Mouse (Mus musculus): Measurements from ENCODE around the gene Mrtfa.

Mrtfa gene

DNA sequence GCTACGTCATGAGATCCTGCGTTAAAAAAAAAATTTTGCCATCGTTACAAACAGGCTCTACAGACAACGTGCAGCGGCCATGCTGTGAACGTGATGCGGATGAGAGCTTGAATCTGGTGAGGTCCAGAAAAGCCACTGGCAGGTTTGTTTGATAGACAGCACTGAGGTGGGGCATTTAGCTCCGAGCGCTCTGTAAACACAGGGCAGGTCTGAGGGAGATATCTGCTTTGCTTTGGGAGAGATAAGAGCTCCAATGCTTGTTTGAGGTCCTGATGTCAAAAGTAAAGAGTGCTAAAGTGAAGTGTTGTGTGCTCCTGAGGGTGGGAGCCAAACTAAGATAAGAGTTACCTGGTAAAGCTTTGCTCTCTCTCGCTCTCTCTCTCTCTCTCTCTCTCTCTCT is 6.6 kb upstream of the Mrtfa start:
- no peak for DNase-seq (ENCODE audit: low read depth, low spot score)

DNA sequence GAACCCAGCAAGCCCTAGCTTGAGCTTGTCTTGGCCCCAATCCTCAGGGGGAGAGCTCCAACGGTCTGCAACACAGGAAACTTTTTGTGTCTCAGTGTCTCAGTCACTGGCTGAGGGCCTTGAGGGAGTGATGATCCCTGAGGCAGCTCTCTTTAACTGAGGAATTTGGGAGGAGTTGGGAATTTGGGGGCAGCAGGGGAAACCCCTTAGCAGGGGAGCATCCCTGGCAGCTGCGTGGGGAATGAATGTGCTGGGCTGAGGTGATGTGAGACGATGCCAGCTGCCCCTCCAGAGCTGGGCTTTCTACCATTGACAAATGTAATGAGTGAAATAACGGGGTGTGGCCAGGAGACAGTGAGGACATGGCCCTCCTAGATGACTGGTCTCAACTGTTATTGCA is 4.9 kb upstream of the Mrtfa start:
- no peak for DNase-seq (ENCODE audit: low read depth, low spot score)

DNA sequence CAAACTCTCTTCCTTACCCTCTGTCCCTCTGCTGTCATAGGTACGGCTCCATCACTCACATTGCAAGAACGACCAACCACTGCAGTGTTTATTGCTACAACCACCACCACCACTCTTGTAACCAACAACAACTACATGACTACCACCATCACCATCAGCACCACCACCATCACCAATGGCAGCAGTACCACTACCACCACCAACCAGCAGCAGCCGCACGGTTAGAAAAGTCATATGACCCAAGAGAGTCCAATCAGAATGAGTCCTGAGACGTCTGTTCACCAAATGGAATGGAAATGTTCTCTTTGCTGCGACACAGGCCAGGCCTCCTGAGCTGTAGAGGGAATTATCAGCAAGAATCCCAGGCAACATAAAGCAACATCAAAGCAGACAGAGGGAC is 4.2 kb upstream of the Mrtfa start:
- DNase-seq (ENCODE audit: low read depth, low spot score): no peak

DNA sequence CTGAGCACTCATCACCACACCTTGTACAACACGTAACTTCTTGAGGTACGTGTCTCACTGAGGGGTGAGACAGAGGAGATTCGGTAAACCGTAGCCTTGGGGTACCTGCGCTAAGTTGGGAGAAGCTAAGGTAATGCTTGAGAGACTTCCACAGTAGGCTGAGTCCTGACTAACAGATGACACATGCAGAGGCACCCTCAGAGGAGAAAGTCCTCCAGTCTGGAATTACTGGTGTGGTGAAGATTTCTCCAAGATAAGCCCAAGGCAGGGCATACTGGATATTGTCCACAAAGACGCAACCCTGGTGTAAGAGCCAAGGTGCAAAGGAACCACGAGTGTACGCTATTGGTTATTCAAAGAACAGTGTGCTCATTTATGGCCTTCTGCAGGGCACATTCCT is 2.3 kb upstream of the Mrtfa start:
- no peak for DNase-seq (ENCODE audit: low read depth, low spot score)

DNA sequence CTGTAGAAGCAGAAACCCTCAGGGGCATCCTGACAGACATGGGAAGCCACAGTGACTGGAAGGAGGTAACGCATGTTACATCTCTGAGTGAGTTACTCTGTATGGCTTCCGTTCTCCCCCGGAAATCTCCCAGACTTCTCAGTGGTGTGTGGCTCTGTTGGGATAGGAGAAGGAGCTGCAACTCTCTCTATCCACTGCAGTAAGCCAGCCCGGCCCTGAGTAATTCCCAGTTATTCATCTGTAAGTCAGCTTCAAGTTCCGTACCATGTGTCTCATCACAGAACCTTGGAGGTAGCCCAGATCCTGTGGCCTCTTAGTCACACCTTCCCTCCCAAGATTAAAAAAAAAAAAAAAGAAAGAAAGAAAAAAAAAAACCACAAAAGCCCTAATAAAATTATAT is 1.8 kb upstream of the Mrtfa start:
- no peak for DNase-seq (ENCODE audit: low read depth, low spot score)

DNA sequence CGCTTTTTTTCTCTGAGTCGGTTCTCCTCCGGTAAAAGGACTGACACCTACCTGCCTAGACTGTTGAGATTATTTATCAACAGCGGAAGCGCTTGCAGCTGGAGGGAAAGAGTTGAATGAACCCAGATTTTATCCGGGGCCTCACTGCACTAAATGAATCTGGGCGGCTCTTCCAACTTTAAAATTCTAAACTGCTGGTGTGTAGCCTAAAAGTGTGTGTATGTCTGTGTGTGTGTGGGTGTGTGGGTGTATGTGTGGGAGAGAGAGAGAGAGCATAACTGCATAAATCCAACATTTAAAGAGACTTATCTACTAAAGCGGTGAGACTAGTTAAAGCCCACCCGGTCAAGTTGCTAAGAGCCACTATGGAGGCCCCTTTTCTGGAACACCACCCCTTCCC is 746 bp upstream of the Mrtfa start:
- DNase-seq (ENCODE audit: low read depth, low spot score): no peak

DNA sequence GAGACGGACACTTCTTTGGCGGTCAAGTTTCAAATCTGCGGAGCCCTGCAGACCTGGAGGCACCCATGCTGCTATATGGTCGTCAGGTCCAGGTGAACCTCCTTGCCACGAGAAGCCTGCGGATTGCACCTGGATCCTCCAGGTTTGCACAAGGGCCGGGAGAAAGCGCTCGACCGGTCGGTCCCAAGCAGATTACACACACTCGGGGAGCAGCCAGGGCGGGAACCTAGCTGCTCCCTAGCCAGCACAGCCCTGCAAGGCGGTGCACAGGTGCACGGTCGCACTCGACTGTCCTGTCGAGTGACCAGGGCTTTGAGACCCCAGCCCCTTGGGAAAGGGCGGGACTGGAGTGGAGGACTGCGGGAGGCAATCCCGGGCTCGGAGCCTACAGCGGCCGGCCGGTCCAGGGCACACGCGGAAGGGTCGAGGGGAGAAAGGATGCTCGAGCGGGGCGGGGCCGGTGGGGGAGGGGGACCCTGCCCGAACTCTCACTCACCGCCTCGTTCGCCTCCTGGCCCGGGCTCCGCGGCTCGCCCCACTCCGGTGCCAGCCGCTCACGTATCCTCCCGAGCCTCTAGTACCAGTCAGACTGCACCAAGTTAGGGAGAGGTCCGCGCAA is 437 bp downstream of the Mrtfa start:
- DNase-seq (ENCODE audit: low read depth, low spot score): peak; percentile 16

DNA sequence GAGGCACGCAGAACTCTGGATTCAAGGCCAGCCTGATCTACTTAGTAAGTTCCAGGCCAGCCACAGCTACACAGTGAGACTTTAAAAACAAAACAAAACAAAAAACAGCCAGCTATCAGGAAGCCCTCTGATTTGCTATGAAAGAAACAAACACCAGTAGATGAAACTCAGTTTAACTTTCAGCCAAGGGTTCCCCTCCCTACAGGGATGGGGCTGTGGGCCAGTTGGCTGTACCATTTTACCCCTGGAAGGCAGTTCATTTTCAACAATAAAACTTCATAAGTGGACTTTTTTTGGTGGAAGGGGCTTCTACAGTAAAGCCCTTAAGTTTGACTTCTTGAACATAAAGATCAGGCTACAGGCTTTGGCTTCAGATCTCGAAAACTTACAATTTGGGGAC is 1.5 kb downstream of the Mrtfa start:
- no peak for DNase-seq (ENCODE audit: low read depth, low spot score)

DNA sequence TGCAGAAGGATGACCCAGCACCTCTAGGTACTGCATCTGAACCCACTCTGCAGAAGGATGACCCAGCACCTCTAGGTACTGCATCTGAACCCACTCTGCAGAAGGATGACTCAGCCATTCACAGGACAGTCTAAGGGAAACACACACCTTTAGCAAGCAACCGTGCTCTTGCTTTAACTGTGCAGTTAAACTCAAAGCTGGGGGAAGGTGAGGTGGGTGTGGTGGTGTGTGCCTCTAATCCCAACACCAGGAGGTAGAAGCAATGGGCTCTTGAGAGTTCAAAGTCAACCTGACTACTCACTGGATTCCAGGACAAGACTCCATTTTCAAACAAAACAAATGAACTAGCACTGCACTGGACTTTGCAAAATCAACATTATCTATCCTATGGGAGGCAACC is 5.6 kb downstream of the Mrtfa start:
- no peak for DNase-seq (ENCODE audit: low read depth, low spot score)

DNA sequence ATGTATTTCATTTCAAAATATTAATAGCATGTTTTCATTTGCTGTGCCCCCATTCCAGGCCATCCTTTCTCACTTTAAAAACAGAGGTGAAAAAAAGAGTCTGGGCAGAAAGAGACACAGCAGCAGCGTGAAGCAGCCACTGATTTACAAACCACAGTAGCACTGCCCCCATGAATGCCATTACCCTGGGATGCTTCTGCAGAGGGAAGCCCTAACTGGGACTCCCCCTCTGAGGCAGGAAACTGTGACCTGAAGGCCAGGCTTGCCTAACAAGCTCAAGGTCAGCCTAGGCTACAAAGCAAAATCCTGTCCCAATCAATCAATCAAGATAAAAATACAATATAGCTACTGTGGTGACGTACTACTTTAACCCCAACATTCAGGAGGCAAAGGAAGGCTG is 9.3 kb downstream of the Mrtfa start:
- DNase-seq (ENCODE audit: low read depth, low spot score): no peak

DNA sequence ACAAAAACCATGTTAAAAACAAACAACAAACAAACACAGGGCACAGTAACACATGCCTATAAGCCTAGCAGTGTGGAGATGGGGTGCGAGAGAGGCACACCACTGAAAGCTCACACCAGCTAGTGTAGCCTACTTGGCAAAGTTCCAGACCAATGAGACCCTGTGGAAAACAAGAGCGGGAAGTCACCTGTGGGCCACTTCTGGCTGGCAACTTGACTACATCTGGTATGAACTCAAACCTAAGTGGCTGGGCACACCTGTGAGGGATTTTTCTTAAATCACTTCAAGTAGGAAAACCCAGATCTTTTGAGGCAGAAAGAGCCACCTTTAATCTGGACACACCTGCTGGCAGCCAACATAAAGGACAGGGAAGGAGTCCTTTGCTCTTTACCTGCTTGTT is 11.0 kb downstream of the Mrtfa start:
- DNase-seq (ENCODE audit: low read depth, low spot score): no peak

DNA sequence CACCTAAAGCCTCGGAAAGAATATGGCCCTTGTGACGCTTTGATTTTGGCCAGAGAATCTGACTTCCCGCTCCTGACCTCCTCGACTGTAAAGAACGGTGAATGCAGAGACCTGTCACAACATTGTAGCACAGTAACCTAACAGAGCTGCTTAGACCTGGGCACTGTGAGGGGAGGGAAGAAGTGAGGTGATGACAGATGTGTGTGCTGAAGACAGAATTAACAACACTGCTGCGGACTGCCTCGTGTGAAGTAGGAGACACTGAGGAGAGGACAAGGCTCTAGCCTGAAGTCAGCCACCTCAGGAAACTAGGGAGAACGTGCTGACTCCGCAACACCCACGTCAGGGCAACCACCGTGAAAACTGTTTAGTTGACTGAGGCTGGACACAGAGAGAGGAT is 11.9 kb downstream of the Mrtfa start:
- no peak for DNase-seq (ENCODE audit: low read depth, low spot score)

DNA sequence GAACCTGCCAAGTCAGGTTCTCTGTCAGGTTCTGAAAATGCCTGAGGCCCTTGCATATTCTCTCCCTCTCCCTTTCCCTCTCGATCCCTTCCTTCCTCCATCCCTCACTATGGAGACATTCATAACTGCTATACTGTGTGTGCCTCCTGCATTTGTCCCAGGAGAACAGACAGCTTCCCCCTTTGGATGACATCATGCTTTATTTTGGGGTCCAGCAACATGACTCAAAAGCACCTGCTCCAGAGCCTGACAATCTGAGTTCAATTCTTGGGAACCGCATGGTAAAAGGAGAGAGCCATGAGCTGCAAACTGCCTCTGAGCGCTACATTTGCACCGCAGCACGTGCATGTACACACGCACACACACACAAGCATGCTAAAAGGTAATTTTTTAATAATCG is 12.7 kb downstream of the Mrtfa start:
- DNase-seq (ENCODE audit: low read depth, low spot score): no peak

DNA sequence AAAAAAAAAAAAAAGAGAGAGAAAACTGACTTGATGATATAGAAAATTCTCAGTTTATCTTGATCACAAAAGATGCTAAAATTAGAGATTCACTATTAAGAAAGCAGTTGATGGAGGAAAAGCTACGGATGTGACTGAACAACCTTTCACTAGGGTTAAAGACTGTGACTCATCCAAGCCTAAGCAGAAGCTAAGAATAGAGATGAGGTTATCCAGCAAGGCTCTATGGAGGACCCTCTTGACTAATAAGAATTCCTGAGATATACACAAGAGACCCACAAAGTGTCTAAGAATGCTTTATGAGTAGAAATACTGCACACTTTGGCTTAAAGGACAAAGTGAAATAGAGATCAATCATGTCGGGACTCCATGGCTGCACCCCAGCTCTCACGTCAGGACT is 14.9 kb downstream of the Mrtfa start:
- no peak for DNase-seq (ENCODE audit: low read depth, low spot score)

DNA sequence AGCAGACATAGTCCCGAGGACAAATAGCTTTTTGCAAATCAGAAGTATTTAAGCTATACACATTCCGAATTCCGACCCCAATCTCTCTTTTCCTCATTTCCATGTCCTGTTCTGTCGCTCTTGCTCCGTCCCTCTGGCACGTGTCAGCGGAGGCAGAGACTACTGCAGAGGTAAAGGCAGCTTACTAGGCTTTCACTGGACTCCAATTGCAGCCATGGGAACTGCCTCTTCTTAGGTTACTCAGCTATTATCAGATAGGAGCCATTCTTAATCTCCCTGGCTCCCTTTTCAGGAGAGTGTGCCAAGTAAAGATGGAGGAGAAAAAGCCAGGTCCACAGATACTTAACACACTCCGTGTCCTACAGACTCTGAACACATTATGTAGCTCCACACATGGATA is 18.3 kb downstream of the Mrtfa start:
- DNase-seq (ENCODE audit: low read depth, low spot score): no peak

DNA sequence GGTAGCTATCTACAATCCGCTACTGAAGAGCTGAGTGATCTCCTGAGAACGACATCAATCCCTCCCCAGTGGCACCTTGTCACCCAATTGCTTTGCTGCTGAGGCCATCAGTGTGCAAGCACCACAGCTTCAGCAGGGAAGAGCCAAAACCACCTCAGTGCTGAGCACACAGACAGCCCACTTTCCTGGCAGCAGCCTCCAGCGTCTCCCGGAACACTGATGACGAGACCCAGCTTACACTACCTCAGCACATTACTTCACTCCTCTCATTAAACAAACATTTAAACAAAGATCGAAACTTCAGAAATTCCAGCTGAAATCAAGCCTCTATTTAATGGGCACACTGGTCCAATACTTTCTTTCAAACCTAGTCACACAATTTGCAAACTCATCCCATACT is 21.8 kb downstream of the Mrtfa start:
- no peak for DNase-seq (ENCODE audit: low read depth, low spot score)

DNA sequence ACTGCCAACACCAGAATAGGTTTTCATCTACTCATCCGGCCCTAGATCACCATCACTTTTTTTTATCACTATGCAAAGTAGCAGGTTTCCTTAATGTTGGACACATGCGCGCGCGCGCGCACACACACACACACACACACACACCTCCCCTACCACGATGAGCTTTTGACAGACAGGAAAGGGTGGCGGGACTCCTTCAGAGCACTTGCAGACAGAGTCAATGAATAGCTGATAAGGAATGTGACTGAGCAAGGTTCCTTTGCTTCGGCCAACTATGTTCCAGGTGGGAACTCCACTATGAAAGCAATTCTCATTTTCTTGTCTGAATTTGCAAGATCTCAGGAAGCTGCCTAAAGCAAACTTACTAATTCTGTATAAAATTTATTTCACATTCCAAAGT is 22.7 kb downstream of the Mrtfa start:
- no peak for DNase-seq (ENCODE audit: low read depth, low spot score)

DNA sequence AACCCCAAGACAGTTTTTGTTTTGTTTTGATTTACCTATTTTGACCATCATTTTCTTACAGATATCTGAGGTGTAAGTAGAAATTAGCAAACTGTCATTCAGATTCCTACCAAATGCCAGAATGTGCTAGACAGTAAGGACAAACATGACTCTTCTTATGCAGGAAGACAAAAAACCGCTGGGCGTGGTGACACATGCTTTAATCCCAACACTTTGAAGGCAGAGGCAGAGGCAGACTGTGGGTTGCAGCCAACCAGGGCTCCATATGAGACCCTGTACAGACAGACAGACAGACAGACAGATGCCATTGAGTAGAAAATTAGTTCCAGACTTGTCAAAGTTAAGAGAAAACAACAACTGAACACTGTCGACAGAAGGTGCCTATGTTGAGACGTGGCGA is 24.3 kb downstream of the Mrtfa start:
- DNase-seq (ENCODE audit: low read depth, low spot score): no peak

DNA sequence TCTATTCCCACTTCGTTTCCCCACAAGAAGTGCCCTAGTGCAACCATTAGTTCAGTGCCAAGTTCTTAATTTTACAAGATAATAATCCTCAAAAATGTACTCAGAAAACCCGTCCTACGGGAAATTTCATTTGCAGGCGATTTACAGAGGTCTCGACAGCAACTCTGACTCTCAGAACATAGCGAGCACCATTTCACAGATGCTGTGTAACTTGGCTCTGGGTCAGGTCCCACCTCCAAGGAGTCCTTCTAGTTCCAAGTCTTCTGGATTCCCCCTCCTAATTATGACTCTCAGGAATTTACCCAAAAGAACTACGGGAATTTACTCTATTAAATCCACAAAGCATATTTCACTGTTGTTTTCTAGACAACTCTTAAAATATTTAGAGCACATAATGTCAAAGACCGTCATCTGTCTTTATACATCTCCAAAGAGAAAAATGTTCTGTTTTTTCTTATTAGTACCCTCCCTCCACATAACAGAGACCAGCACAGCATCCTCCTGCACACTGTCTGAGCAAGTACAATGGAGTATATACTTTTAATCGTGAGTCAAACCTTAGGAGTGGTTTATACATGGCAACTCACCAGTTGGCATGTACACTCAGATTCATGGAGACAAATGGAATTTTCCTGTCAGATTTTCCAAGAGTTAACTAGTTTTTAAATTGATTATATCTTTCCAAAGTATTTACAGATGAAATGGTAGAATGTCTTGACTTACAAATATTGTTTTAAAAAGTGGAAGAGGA is 25.8 kb downstream of the Mrtfa start:
- DNase-seq (ENCODE audit: low read depth, low spot score): no peak

DNA sequence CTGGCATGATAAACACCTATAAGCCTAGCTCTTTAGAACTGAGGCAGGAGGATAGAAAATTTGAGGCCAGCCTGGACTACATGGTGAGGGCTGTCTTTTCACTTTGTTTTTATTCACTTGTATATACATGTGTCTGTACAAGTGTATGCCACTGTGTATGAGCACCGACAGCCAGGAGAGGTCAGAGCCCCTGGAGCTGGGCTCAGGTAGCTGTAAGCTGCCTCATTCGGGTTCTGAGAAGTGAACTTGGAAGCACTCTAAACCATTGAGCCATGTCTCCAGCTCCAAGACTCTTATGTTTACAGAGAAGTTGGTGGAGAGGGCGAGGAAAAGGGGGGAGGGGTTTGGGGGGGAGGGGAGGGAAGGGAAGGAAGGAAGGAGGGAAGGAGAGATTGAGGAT is 29.0 kb downstream of the Mrtfa start:
- no peak for DNase-seq (ENCODE audit: low read depth, low spot score)

DNA sequence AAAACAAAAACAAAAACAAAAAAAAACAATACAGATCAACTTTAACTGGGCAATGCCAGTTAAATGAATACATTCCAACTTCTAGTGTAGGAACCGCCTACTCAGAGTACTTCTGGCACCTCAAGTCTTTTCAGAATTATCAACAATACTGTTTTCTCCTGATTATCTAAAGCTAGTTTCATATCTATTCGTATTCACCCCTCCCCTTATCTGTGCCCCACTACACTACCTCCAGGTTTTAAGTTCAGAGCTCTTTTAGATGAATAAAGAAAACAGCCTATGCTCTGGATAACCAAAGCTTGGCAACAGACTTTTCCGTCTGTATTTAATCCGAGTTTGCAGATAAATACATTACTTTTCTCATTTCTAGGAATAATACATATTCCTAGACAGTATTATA is 29.9 kb downstream of the Mrtfa start:
- no peak for DNase-seq (ENCODE audit: low read depth, low spot score)

DNA sequence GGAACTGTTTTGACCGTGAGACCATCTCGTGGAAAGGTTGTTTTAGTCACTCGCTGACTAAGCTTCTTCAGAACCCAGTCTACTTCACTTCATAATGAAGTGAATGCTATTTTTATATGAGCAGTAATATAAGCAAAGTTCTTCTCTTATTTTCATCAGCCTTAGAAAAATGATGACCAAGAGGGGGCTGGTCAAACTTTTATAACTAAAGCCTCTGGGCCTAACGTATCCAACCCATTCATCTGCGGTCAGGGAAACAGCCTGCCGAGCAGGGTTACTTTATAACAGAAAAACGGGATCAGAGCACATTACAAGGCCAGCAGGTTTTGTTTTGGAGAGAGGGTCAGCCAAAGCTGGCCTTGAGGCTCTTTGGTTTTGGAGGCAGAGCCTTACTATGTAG is 31.3 kb downstream of the Mrtfa start:
- DNase-seq (ENCODE audit: low read depth, low spot score): no peak

DNA sequence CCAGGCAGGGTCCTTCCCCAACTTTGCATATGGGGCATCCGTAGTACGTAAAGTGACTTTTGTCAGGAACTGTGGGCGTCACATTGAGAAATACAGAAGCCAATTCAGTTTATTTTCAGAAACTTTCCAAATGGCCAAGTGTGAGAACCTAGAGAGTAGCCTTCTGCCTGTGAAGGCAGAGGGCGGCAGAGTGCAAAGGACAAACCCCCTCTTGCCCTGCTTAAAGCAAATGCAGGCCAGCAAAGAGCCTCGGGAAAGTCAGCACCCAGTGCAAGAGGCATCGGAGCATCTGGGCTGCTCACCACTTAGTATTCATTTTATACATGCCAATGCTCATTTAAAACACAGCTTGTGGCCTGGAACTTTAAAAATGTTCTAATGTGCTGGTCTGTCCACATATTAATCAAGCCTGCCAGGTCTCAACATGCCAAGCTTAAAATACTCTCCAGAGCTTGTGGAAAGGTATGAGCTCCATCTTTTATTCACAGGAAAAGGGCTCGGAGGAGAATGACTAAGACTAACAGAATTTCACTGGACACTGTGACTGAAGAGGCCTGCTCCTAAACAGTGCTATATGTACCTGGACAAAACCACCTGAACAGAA is 31.9 kb downstream of the Mrtfa start:
- DNase-seq (ENCODE audit: low read depth, low spot score): no peak

All from retina, postnatal 7 days (tissue).